Mouse (Mus musculus): ENCODE data around the gene Ctnnd2.

Gene Ctnnd2

GRCm38 (mm10) chr15:30895063-30895462 lies 722.7 kb downstream of the Ctnnd2 start:
- DNase-seq = peak; percentile 90

DNA sequence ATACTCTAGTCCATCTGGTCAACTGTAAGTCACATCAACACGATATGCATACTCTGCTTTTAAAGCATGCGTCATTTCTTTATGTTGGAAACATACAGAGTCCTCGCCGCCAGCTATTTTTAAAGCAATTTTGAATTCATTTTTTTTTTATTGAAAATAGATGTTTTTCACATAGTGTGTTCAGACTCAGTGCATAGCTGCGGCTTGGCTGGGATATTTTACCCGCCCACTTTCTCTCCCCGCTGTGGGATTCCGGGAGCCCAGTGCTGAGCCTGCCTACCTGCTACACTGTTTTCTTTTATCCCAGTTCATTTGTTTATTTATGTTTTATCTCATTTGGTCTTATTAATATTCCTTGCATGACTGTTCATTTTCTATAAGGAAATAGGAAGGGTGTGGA lies 724.9 kb downstream of the Ctnnd2 start:
- no peak for DNase-seq

GRCm38 (mm10) chr15:30908027-30908426 lies 735.6 kb downstream of the Ctnnd2 start:
- DNase-seq = no peak

DNA sequence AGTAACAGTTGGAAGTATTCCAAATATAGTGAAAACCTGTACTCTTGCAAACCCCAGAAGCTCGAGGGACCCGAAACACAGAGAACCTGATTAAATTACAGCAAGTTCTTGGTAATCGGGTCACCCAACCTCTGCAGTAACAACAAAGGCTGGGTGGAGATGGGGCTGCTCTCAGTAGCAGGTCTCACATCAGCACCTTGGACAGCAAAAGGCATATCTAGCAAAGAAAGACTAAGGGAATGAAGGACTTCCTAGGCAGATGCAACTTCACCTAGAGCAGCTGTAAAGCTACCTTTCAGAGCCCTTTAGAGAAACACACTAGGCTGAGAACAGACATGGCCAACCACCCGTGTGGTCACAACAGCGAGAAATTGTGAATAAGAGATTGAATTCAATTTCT lies 741.0 kb downstream of the Ctnnd2 start:
- no peak for DNase-seq

DNA sequence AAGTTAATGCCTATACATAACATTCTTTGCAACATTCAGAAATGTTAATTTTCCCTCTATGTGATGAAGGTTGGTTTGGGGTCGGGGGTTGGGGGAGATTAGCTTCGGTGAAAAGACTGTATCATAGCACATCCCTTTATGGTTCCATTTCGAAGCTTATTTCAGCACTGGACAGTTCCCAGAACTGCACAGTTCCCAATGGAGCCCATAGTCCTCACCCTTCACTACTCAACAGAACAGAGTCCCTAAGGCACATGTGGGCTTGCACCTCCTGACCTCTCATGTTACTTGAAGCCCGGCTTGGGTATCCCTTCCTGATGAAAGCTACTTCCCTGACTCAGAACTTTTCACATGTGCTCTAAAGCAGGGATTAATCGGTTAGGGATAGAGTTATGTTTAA lies 753.4 kb downstream of the Ctnnd2 start:
- no peak for DNase-seq

GRCm38 (mm10) chr15:30927632-30928031 lies 755.2 kb downstream of the Ctnnd2 start:
- DNase-seq = no peak

GRCm38 (mm10) chr15:30931906-30932305 lies 759.5 kb downstream of the Ctnnd2 start:
- no peak for DNase-seq

GRCm38 (mm10) chr15:30945863-30946262 lies 773.5 kb downstream of the Ctnnd2 start:
- DNase-seq = no peak

DNA sequence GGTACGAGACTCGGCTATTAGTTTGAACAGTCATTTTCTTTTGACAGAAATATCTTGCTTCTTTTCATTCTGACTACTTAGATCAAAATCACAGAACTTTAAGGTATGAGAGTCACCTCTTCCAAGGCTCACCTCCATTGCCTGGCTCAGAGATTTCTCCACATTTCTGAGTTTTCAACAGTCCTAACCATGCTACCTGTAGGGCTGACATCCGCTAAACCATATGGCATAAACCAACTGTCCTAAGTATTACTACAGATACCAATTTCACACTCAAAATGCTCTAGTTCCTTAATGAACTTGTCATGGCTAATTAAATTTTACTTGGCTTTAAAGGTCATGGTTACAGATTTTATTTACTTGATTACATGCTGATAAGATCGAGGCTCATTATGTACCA lies 786.1 kb downstream of the Ctnnd2 start:
- DNase-seq = no peak

DNA sequence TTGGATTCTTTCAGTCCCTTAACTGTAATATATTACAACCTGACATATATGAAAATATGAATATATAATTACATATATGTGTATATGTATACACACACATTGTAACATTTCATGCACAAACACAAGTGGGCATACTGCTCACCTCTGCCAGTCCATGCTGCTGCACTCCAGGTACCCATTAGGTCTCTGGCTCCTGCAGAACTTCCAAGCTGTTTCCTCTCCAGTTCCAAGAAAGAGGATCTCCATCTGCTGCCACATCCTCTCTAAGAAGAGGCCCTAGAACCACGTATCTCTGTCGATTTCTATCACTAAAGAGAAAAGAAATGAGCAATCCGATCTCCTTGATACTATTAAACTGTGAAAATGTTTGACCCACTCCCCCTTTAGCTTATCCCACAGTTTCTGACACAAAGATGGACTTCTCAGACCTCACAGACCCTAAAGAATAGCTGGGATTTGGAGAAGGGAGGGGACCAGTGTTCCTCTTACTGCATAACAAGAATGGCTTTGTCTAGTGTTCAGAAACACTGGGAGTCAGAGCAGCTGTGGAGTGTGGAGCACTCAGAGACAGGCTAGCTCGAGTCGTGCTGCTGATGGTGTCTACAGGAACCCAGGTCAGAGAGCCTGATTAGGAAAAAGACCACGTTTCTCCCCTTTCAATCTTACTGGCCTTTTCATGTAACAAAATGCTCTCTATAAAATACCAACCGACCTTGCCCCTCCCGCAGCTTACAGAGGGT lies 790.2 kb downstream of the Ctnnd2 start:
- peak; percentile 59 for DNase-seq

GRCm38 (mm10) chr15:30964046-30964445 lies 791.7 kb downstream of the Ctnnd2 start:
- DNase-seq = no peak

- DNase-seq = no peak
Measured at GRCm38 (mm10) chr15:30964865-30965679, 792.7 kb downstream of the Ctnnd2 start.

GRCm38 (mm10) chr15:30966826-30967225 lies 794.4 kb downstream of the Ctnnd2 start:
- no peak for DNase-seq

GRCm38 (mm10) chr15:30974436-30974835 lies 802.0 kb downstream of the Ctnnd2 start:
- no peak for DNase-seq

- DNase-seq = no peak
Measured at GRCm38 (mm10) chr15:30974991-30975775, 802.8 kb downstream of the Ctnnd2 start.

DNA sequence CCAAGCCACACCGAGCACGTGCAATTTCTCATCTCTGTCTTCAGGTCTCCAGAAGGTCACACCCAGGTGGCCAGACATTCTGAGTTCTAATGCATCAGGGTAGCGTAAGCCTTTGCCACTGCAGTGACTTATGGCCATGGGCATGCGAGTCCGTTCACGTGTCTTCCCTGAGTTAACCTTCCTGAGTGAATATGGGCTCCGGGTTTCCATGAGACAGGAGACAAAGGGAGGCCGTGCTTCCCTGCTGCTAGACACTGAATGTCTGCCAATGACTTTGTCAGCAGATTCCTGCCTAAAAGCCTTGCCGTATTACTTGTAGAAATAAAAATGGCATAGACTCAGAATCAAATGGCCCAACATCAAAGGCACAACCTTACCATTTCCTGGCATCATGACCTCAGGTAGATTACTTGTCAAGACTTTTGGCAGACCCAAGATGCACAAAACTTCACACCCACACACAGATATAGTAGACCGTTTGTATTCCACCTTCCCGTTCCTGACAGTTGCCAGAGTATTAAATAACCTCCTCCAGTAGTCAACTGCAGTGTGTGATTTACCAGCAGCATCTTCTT lies 804.9 kb downstream of the Ctnnd2 start:
- peak; percentile 54 for DNase-seq

- no peak for DNase-seq
Measured at GRCm38 (mm10) chr15:30986890-30987289, 814.5 kb downstream of the Ctnnd2 start.

DNA sequence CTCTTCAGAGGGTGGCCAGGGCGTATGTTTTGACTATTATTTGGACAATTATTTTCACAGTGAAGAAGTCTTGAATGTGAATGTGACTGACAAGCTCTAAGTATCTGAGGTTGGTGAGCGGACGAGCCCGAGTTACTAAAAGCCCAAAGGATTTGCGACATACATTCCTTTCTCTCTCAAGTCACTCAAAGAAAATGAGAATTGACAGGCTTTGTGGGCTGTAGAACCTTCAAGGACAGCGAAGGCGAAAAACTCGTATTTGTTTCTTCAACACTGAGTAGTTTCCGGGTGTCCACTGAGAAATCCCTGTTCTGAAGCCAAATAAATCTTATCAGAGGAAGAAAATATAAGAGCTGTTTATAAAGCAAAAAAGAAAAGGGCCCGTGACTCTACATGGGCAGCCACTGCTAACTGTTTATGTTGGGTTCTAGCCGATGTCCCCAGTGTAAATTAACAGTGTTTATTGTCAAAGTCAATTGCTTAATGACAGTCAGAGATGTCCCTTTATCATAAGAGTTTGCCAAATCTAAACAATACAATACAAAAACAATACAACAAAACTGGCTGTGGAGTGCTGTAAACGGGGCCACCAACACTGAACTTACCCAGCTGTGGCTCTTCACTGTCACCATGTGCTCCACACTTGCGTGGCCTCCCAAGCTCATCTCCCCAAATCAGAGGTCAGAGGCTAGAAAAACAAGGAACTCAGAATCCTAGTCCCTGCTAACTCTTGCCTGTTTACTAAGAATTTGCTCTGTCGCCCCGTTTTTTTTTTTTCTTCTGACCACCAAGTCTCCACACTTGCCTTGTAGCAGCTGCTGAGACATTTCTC lies 818.2 kb downstream of the Ctnnd2 start:
- no peak for DNase-seq

GRCm38 (mm10) chr15:30992357-30992756 lies 820.0 kb downstream of the Ctnnd2 start:
- no peak for DNase-seq

DNA sequence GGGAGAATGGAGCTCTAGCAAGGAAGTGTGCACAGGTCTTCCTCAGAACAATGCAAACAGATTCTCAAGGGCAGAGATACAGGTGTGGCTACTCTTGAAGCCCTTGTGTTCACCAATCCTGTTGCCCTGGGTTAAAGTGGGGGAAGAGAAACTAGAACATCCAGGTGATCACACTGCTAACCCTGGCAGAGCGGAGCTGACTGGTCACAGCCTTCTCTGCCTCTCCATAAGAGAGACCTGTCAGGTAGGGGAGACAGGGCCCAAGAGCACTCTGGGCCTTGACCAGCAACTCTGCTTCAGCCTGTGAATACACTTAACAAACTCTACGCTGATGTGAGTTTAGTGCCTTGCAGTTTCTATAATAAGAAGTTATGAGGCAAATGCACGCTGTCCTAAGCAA lies 820.5 kb downstream of the Ctnnd2 start:
- no peak for DNase-seq

DNA sequence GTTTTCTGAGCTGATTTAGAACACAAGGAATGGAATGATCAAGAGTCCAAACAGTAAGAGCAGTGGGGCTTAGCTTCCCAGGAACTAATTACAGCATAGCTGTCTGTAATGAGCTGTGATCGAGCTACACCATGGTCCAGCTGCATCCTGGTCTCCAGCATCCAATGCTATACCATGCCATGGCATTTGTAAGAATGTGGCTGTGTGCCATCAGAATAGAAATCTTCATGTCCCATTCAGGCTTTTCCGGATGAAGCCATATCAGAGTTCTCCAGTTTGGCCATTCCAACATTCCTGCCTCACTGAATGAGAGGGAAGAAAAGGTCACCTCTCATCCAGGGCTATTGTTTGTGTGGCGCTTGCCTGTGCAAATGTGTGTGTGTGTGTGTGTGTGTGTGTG lies 823.0 kb downstream of the Ctnnd2 start:
- DNase-seq = no peak

GRCm38 (mm10) chr15:31004468-31004867 lies 832.1 kb downstream of the Ctnnd2 start:
- DNase-seq = no peak
